ENCODE assay signal across 23 mouse cellular contexts in genomic region chr10:117590331-117591301, GRCm38 (mm10).
"Had no signal": no experiment of that assay in that cellular context is flagged by ENCODE, and none has a peak within 500 bp of the region (broad histone marks: within the 10 kb centered on the region; RNA-seq: fewer than 3 reads in every experiment).

No protein-coding gene starts in this region.

- H3K36me3 ChIP-seq: heart, embryonic 10.5 days; heart, embryonic 12.5 days; hindbrain, embryonic 10.5 days; hindbrain, embryonic 12.5 days; intestine, embryonic 15.5 days; liver, embryonic 13.5 days; liver, embryonic 15.5 days had no signal

- ATAC-seq: hindbrain, embryonic 16.5 days; inflammation-experienced regulatory T-cells, adult 6 months; intestine, embryonic 15.5 days; liver, postnatal 0 days had no signal

- H3K9ac ChIP-seq: heart, embryonic 12.5 days; hindbrain, embryonic 12.5 days; hindbrain, embryonic 14.5 days; intestine, embryonic 15.5 days; liver, embryonic 13.5 days; liver, embryonic 15.5 days; liver, postnatal 0 days had no signal

- H3K4me2 ChIP-seq: heart, embryonic 12.5 days; hindbrain, embryonic 12.5 days; hindbrain, embryonic 14.5 days; intestine, embryonic 15.5 days; liver, embryonic 11.5 days; liver, embryonic 13.5 days; liver, embryonic 15.5 days had no signal

- H3K27ac ChIP-seq: heart, embryonic 10.5 days; hindbrain, embryonic 10.5 days; hindbrain, embryonic 12.5 days; hindbrain, embryonic 14.5 days; intestine, embryonic 15.5 days; liver, embryonic 13.5 days; liver, embryonic 15.5 days had no signal

- H3K4me1 ChIP-seq: heart, embryonic 10.5 days; hindbrain, embryonic 10.5 days; hindbrain, embryonic 12.5 days; intestine, embryonic 15.5 days; liver, embryonic 13.5 days; liver, embryonic 15.5 days had no signal

- H3K27me3 ChIP-seq: heart, embryonic 12.5 days; hindbrain, embryonic 12.5 days; intestine, embryonic 15.5 days; liver, embryonic 13.5 days; liver, embryonic 15.5 days had no signal

- H3K4me3 ChIP-seq: heart, embryonic 10.5 days; heart, embryonic 12.5 days; hindbrain, embryonic 10.5 days; hindbrain, embryonic 12.5 days; intestine, embryonic 15.5 days; liver, embryonic 13.5 days; liver, embryonic 15.5 days had no signal

- DNase-seq: gastrocnemius, postnatal 14 days; heart, adult 18-20 months; heart, postnatal 10 days; heart, postnatal 4 days; kidney, adult 11 months; kidney, adult 2 months; kidney, postnatal 14 days; layer of hippocampus, adult 9-11 months; layer of hippocampus, postnatal 36 days; left cerebral cortex, postnatal 4 days; liver; liver, embryonic 13.5 days; liver, postnatal 0 days had no signal

- H3K9me3 ChIP-seq: heart, embryonic 10.5 days; heart, embryonic 12.5 days; hindbrain, embryonic 10.5 days; hindbrain, embryonic 12.5 days; intestine, embryonic 15.5 days; liver, embryonic 13.5 days; liver, embryonic 15.5 days had no signal
